Mouse (Mus musculus): Measurements from ENCODE around the gene Osbpl6.
A peak's percentile ranks its signal among the peaks of the same experiment; 100 is the strongest.

Gene Osbpl6

DNA sequence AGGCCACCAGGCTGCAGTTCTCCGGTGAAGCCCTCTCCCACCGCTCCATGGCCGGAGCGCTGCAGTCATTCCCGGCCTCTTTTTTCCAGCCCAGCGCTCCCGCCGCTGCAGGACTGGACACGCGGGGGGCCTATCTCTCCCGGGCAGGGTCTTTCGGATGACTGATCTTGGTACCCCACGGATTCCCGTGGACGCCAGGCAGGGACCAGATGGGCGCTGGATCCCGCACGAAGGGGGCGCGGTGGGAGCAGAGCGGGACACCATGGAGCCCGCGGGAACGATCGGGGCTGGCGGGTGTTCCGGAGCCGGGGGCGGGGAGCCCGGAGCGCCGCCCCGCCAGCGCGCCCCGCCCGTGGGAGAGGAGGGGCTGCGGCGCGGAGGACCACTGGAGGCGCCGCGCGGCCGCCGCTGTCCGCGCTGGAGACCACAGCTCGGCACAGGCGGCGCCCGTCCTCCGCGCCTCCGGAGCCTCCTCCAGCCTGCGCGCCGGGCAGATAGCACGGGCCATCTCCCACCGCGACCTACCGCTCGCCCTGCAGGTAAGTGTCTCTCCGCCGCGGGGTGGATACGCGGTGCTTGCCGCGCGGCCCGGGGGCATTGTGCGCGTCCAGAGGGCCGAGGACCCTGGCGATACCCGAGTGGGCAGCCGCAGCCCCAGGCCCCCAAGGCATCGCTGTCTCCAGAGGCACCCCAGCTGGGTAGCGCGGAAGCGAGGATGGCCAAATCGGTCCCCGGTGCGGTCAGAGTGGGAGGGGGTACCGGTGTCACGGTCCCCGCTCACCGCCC, at the start of gene Osbpl6:
TSS of gene Osbpl6 (plus strand) at position 358 of the 786 bp plus-strand sequence.
- DNase-seq (ENCODE audit: extremely low read depth, insufficient read length, low spot score), result no peak

DNA sequence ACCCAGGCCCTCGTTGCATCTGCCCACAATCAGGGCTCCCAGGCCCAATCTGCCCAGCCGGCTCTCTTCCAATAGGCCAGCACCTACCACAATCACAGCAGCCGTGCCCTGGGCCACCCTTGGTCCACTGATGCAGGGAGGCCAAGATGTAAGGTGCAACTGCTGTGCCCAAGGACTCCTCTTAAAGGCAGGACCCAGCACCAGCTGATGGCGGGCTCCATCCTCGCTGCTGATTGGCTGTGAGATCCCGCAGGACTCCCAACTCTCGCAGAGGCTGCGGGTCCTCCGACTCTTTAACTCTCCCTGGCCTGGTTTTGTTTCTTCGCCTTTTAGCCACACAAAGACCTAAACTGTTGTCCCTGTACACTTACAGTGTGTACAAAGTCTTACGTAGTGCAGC, 46.1 kb upstream of the Osbpl6 start, which contains the start of gene Cyct:
TSS of gene Cyct (minus strand) at position 225 of the 400 bp plus-strand sequence.
- no peak for DNase-seq (ENCODE audit: extremely low read depth, insufficient read length, low spot score)

DNA sequence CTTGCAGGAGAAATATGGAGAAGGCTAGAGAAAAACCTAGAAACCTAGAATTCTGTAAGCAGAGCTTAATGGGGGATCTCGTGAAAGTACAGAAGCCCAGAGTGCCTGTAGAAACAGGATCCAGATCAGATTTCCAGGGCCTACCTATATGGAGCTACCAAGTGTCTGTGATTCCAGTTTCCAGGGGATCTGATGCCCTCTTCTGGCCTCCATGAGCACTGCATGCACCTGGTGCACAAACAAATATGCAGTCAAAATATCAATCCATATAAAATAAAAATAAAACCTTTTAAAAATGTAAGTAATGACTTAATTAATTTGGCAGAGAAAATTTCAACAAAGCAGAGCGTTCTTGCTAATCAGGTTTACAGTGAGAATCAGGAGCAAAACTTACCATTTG, 44.2 kb upstream of the Osbpl6 start:
- DNase-seq (ENCODE audit: extremely low read depth, insufficient read length, low spot score), result no peak

DNA sequence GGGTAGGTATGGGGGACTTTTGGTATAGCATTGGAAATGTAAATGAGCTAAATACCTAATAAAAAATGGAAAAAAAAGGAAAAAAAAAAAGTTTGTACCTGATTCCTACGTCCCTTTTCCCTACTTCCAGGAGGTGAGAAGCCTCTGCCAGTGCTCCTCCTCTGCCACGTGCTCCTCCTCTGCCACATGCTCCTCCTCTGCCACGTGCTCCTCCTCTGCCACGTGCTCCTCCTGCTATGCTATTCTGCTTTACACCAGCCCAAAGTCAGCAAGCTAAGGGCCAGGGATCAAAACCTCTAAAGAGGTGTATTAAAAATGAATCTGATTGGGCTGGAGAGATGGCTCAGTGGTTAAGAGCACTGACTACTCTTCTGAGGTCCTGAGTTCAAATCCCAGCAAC, 40.5 kb upstream of the Osbpl6 start:
- DNase-seq (ENCODE audit: extremely low read depth, insufficient read length, low spot score), result no peak

DNA sequence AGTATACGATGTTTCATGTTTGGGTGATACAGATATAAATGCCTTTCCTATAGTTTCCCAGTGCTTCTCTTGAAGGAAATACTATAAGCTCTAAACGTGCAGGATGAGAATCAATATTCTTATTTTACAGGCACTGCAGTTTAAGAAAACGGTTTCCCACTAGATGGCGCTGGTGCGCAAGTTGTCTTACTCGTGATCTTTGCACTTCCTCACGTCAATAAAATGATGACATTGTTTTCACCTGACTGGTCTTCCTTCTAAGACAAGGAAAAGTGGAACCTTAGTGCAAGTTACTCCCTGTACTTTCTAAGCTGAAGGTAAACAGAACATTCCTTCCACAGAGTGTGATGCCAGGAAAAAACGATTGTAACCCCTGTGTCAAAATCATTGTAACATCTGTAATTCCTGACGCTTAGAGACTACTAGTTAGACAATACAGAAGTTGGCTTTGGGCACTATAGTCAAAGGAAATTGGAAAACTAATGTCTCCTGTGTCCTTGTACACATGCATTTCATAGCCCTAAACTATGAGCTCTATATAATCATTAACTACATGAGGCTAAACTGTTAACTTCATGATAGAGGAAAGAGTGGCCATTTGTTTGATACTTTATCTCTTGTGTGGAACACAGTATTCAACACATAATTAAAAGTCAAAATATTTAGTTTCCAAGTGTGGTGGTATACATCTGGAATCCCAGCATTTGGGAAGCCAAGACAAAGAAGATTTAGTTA, 39.0 kb upstream of the Osbpl6 start:
- no peak for DNase-seq (ENCODE audit: extremely low read depth, insufficient read length, low spot score)

DNA sequence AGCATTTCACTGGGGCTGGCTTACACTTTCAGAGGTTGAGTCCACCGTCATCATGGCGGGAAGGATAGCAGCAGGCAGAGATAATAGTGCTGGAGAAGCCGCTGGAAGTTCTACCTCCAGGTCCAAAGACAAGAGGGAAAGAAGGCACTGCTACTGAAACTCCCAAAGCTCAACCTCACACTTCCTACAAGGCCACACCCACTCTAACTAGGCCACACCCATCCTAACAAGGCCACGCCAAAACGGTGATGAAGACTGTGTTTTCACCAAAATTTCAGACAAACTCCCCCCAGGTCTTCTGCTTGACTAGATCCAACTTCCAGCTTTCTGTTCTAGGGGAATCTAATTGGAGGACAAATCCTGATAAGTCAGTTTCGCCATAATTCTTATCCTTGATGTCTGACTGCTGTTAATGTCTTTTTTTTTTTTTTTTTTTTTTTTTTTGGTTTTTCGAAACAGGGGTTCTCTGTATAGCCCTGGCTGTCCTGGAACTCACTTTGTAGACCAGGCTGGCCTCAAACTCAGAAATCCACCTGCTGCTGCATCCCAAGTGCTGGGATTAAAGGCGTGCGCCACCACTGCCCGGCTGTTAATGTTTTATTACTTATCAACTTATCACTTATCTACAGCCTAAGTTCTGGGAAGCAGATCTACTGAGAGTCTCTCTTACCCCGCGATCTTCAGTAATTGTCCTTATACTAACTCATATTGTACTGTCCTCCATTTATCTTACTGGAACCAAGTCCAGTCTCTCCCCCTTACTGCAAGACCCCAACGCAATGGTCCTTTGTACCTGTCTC, 37.2 kb upstream of the Osbpl6 start:
- no peak for DNase-seq (ENCODE audit: extremely low read depth, insufficient read length, low spot score)

DNA sequence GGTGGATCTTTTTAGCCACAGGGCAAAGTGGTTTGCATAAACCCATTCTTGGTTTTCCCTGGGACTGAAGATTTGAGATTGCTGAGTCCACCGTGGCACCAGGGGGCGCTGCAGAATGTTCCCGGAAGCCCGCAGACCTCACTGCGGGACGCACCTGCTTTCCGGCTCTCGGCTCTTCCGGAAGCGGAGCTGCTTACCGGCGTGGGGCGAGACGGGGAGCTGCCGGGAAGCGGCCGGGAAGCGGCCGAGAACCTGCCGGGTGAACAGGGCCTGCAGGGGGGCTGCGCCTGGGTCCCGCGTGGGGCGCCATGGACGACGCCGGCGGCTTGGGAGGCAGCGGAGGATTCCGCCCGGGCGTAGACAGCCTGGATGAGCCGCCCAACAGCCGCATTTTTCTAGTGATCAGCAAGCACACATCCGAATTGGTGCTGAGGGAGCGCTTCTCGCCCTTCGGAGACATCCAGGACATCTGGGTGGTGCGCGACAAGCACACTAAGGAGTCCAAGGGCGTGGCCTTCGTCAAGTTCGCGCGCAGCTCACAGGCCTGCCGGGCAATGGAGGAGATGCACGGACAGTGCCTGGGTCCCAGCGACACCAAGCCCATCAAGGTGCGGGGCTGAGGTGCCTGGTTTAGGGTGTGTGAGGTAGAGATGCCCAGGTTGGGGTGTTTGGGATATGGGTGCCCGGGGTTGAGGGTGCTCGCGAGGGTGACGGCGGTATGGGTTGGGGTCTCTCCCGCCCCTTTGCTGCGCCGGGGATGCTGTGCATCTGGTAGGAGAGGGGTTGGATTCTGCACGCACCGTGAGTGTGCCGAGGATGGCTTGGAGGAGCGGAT, 36.3 kb upstream of the Osbpl6 start, which contains the start of gene Rbm45:
TSS of gene Rbm45 (plus strand) at position 164 of the 835 bp plus-strand sequence.
- peak; percentile 85 for DNase-seq (ENCODE audit: extremely low read depth, insufficient read length, low spot score)

DNA sequence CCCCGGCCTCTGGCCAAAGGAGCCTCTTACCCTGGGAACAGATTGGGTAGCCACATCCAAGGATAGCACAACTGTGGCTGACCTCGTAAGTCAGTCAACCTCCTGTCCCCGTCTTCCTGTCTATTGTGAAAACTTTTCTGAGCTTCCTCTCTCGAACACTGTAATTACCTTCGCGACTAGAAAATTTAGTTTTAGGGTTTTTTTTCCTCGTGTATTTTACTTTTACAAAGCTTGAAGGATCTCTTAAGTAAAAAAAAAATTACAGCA, 35.7 kb upstream of the Osbpl6 start:
- no peak for DNase-seq (ENCODE audit: extremely low read depth, insufficient read length, low spot score)

DNA sequence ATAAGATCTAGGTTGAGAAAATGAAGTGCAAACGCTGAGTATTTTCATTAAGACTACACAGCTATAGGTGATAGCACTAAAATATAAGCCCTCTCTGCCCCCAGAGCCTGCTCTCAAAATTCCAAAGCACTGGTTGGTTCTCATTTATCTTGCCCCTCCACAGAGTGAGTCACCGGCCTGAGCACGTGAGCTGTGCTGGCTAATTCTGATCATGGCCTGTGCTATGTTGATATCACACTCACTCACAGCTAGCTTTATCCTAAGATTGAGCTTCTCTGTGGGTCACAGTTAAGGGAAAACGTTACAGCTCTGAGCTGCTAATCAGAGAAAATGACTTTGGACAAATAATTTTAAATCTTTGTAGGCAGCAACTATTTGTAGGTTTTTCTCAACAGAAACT, 34.1 kb upstream of the Osbpl6 start:
- DNase-seq (ENCODE audit: extremely low read depth, insufficient read length, low spot score), result no peak

DNA sequence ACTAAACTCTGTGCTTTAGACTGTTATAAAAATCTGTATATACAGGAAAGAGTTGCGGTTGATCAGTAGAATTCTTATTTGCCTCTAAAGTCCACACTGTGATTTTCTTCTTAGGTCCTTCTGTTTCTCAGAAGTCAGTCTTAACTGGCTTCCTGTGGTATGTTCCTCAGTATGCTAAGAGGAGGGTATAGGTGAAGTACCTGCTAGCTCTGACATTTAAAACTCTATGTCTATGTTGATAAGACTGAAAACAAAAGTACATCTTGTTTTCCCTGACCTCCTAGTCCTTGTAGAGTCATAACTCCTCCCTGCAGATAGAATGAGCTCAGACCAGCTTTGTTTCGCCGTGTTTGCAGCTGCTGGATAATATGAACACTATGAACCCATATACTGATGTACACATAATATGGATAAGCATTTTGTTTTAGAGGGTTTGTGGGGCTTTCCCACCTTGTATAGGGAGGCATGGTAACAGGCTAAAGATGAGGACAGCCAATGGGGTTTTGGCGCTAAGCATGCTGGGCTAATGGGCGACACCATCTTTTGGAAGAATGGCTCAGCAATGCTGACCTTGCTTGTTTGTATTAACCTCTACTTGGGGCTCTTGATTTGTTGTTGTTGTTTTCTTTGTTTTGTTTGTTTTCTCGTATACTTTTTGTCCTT, 31.6 kb upstream of the Osbpl6 start:
- DNase-seq (ENCODE audit: extremely low read depth, insufficient read length, low spot score), result no peak

DNA sequence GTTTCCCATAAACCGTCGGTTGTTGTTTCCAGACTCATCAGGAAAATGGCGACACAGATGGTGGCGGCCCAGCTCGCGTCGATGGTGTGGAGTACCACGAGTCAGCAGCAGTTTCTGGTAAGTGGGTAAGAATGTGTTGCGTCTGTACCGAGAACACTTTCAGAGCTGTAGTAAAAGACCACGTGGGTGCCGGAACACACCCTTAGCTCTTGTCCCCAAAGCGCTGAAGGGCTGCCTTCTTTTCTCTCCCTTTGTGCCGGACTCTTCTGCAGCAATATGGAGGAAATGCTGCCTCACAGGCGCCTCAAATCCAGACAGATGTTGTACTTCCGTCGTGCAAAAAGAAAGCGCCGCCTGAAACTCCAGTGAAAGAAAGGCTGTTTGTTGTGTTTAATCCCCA, 27.7 kb upstream of the Osbpl6 start:
- no peak for DNase-seq (ENCODE audit: extremely low read depth, insufficient read length, low spot score)

DNA sequence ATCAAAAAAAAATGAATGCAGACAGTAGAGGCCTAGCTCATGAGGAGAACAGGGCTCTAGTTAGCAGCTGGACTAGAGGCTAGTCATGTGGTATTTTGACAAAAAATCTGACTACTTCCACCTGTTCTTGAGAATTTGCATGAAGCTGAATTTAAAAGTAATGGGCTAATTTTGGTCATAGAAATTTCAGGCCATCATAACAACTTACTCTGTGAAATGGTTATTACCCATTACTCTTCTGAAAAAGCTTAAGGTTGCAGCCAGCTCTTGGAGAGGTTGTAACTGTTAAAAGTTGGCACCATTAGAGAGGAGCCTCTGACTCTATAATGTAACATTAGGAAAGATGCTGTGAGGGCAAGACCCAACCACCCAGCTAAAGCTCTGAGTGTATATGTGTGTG, 19.8 kb upstream of the Osbpl6 start:
- DNase-seq (ENCODE audit: extremely low read depth, insufficient read length, low spot score), result no peak

DNA sequence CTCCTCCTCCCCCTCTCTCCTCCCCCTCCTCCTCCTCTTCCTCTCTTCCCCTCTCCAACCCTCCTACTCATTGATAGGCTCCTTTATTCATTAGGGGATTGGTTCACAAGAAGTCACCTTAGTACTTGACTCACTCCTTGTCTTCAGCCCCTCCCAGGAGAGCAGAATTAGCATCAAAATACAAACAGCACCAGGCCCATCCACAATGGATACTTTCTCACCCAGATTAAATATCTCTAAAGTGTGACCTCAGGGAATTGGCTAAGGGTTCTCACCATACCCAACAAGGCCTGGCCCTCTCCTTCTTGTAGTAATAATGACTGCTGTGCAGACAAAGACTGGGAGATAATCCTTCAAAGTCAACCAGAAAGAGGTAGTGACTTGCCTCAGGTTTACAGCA, 6.1 kb upstream of the Osbpl6 start:
- DNase-seq (ENCODE audit: extremely low read depth, insufficient read length, low spot score), result no peak

DNA sequence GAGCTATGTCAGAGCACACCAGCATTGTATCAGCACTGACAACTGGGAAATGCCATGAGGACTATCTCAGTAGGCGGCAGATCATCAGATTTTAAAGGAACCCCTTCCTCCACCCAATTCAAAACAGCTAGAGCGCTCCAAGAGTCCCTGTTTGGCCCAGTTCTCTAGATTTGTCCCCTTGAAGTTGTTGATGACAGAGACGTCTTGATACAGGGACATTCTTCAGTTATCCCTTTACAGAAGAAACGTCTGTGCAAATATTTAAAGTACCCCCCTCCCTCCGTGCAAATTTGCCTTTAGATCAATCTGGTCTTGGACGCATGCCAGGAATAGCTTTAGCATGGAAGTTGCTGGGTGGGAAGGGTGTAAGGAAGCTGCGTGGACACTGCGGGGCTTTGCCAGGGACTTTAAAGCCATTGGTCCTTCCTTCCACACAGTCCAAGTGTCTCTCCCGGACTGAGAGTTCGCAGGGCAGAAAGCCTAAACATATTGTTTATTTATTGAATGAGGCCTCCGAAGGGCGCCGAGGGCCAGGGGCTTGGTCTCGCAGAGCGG, 635 bp upstream of the Osbpl6 start:
- DNase-seq (ENCODE audit: extremely low read depth, insufficient read length, low spot score), result no peak

DNA sequence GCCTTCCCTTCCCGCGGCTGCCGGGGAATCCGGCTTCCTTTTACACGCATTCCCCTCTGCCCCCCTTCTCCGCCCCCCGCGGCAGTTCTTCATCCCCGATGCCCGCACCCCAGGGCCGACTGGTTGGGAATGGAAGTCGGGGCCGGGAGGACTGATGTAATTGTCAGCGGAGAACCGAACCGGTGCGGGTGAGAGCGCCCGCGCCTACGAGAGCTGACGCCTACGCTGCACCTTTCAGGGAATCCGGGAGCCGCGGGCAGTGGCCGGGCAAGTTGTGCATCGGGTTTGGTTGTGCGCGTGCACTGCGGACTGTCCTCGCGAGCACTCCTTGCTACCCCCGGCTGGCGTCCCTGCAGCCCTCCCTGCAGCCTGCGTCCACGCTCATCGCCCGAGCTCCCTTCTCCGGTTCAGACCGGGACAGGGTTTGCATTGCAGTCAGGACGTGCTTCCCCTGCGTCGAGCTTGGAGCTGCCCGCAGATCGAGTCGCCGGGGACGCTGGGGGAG, 681 bp downstream of the Osbpl6 start:
- no peak for DNase-seq (ENCODE audit: extremely low read depth, insufficient read length, low spot score)

DNA sequence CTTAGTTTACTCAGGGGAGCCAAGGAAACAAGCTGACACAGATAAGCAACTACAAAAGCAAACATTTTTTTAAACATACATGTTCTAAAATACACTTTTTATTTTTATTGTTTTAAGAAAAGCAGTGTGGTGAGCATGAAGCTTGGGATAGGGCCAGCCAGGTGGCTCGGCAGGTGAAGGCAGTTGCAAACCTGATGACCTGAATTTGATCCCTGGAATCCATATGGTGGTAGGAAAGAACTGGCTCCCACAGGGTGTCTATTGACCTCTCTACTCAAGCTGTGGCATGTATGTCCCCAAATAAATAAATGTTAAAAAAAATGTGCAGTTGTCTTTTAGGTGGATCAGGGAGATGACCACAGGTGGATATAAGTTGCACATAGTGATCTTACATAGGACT, 3.2 kb downstream of the Osbpl6 start:
- no peak for DNase-seq (ENCODE audit: extremely low read depth, insufficient read length, low spot score)

DNA sequence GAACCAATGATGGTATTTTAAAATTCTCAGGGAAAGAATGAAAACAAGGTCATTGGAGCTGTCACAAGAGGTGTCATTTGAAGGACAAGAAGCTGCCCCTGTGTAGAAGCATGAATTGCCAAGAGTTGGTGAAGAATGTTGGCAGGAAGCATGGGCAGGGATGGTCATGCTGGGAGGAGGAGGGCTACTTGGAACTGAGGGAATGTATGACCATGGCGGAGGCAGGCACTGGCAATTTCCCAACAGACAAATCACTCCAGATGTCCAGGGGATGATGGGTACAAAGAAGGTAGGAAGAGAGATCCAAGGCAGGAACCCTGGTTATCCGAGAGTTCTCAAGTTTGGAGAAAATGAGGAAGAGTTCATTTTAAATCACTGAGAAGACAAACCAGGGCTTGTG, 3.7 kb downstream of the Osbpl6 start:
- DNase-seq (ENCODE audit: extremely low read depth, insufficient read length, low spot score), result no peak

DNA sequence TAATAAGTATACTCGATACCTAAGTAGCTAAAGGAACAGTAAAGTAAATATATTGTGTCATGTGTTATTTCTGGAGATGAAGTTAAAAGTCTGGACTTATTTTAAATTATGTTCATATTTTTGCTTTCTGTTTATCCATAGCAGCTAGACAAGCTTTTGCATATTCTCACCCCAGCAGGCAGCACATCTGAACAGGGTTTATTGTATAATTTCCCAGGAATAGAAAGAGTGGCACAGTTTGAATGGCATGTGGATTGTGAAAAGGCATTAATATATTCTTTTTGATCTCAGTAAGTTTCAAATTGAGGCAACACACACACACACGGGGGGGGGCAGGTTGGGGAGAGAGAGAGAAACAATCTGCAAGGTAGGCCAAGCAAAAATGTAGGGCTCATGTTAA, 6.6 kb downstream of the Osbpl6 start:
- DNase-seq (ENCODE audit: extremely low read depth, insufficient read length, low spot score), result no peak

DNA sequence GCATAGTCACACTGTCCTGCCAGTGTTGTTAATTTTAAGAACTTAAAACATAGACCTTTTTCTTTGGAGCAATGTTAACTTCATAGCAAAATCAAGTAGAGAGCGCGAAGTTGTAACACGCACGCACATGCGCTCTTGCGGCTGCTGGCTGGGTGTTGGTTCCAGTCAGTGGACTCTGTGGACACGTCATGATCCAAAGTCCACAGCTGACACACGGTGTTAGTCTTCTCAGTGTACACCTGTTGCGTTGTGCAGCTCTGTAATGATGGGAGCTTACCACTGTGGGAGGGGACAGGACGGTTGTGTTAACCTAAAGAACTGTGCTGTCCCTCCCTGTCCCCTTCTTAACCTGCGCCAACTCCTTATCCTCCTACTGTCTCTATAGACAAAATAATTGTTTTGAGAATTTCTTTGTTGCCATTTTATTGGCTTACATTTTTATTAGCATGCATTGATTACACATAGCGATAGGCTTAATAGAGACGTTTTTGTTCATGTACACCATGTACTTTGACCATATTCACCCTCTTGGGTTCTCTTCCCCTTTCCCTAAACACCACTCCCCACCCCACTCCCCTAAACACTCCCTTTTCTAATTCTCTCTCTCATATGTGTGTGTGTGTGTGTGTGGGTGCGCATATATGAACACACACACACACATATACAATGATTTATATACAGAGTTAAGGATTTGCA, 11.3 kb downstream of the Osbpl6 start:
- no peak for DNase-seq (ENCODE audit: extremely low read depth, insufficient read length, low spot score)
